Mouse (Mus musculus): ENCODE measurements around the gene Vapb. TPM values are rescaled to one million over a fixed set of nuclear protein-coding genes. Genes with fewer than 3 reads are reported as not detected.

The Vapb gene
- polyA plus RNA-seq, 1 experiment from 2014 or later: 10.2 TPM

GRCm38 (mm10) chr2:173796674-173796963, 59.3 kb downstream of the Vapb start:
- 31% methylated on average over 4 of the region's 4 CpGs for WGBS
- no peak overlapping the region for H3K4me3 ChIP-seq
- H3K9ac ChIP-seq: no peak overlapping the region
- H3K4me2 ChIP-seq (replicated peaks): no peak overlapping the region
- H3K27me3 ChIP-seq: no peaks in the 10 kb centered on the region
- H3K9me3 ChIP-seq: no peaks in the 10 kb centered on the region
- peaks cover 54% of the 10 kb centered on the region for H3K4me1 ChIP-seq
- H3K27ac ChIP-seq: no peak overlapping the region
- no peak for ATAC-seq (ENCODE audit: low FRiP score, low read depth)
- no peaks in the 10 kb centered on the region for H3K36me3 ChIP-seq

GRCm38 (mm10) chr2:173799513-173799912, 62.2 kb downstream of the Vapb start:
- Histone ChIP-seq H3K27ac (no peak overlapping the region), H3K4me2 (replicated peaks) (no peak overlapping the region), H3K27me3 (no peaks in the 10 kb centered on the region), H3K4me3 (no peak overlapping the region), H3K4me1 (peaks cover 50% of the 10 kb centered on the region), H3K9me3 (no peaks in the 10 kb centered on the region), H3K9ac (no peak overlapping the region), H3K36me3 (no peaks in the 10 kb centered on the region)
- no peak for ATAC-seq (ENCODE audit: low FRiP score, low read depth)
- WGBS: 94% methylated on average over 1 of the region's 1 CpGs

GRCm38 (mm10) chr2:173800566-173800965, 63.3 kb downstream of the Vapb start:
- no peak for ATAC-seq (ENCODE audit: low FRiP score, low read depth)
- Histone ChIP-seq H3K9ac (no peak overlapping the region), H3K4me2 (replicated peaks) (no peak overlapping the region), H3K36me3 (no peaks in the 10 kb centered on the region), H3K4me3 (no peak overlapping the region), H3K9me3 (no peaks in the 10 kb centered on the region), H3K4me1 (peaks cover 39% of the 10 kb centered on the region), H3K27ac (no peak overlapping the region; the same call in 1 of the 2 replicates), H3K27me3 (no peaks in the 10 kb centered on the region)
- WGBS: 73% methylated on average over 9 of the region's 9 CpGs

- WGBS: 36% methylated on average over 11 of the region's 11 CpGs
- H3K36me3 ChIP-seq: no peaks in the 10 kb centered on the region
- H3K9me3 ChIP-seq: no peaks in the 10 kb centered on the region
- peak; percentile 85 for ATAC-seq (ENCODE audit: low FRiP score, low read depth)
- H3K9ac ChIP-seq: no peak overlapping the region
- no peaks in the 10 kb centered on the region for H3K27me3 ChIP-seq
- 0 out of 2 replicates have a peak overlapping the region, but pooled peaks have one; percentile 3 for H3K4me2 ChIP-seq (replicated peaks)
- peaks cover 30% of the 10 kb centered on the region for H3K4me1 ChIP-seq
- H3K4me3 ChIP-seq: no peak overlapping the region
- H3K27ac ChIP-seq: peak overlapping the region; percentile 48; the same call in 1 of the 2 replicates
Measured at GRCm38 (mm10) chr2:173801405-173801876, 64.1 kb downstream of the Vapb start.

- Histone ChIP-seq H3K4me2 (replicated peaks) (no peak overlapping the region), H3K36me3 (no peaks in the 10 kb centered on the region), H3K4me3 (no peak overlapping the region), H3K9me3 (no peaks in the 10 kb centered on the region), H3K27ac (no peak overlapping the region), H3K4me1 (peaks cover 25% of the 10 kb centered on the region), H3K27me3 (no peaks in the 10 kb centered on the region), H3K9ac (no peak overlapping the region)
- WGBS: 71% methylated on average over 4 of the region's 4 CpGs
- ATAC-seq (ENCODE audit: low FRiP score, low read depth): no peak
Measured at GRCm38 (mm10) chr2:173802176-173802575, 64.9 kb downstream of the Vapb start.

GRCm38 (mm10) chr2:173802956-173803355, 65.6 kb downstream of the Vapb start:
- Histone ChIP-seq H3K9ac (no peak overlapping the region), H3K4me3 (no peak overlapping the region), H3K4me2 (replicated peaks) (no peak overlapping the region), H3K27me3 (no peaks in the 10 kb centered on the region), H3K4me1 (peaks cover 25% of the 10 kb centered on the region), H3K36me3 (no peaks in the 10 kb centered on the region), H3K27ac (no peak overlapping the region), H3K9me3 (no peaks in the 10 kb centered on the region)
- no peak for ATAC-seq (ENCODE audit: low FRiP score, low read depth)
- WGBS: 78% methylated on average over 3 of the region's 3 CpGs

GRCm38 (mm10) chr2:173803827-173804226, 66.5 kb downstream of the Vapb start:
- Histone ChIP-seq H3K9ac (no peak overlapping the region), H3K27ac (no peak overlapping the region), H3K4me3 (no peak overlapping the region), H3K4me1 (peaks cover 25% of the 10 kb centered on the region), H3K36me3 (no peaks in the 10 kb centered on the region), H3K9me3 (no peaks in the 10 kb centered on the region), H3K4me2 (replicated peaks) (no peak overlapping the region), H3K27me3 (no peaks in the 10 kb centered on the region)
- 91% methylated on average over 11 of the region's 11 CpGs for WGBS
- ATAC-seq (ENCODE audit: low FRiP score, low read depth): no peak

GRCm38 (mm10) chr2:173806621-173807020, 69.3 kb downstream of the Vapb start:
- no peaks in the 10 kb centered on the region for H3K27me3 ChIP-seq
- H3K4me2 ChIP-seq (replicated peaks): no peak overlapping the region
- WGBS: 77% methylated on average over 7 of the region's 7 CpGs
- peaks cover 17% of the 10 kb centered on the region for H3K4me1 ChIP-seq
- H3K36me3 ChIP-seq: no peaks in the 10 kb centered on the region
- no peak overlapping the region for H3K9ac ChIP-seq
- H3K4me3 ChIP-seq: no peak overlapping the region
- no peaks in the 10 kb centered on the region for H3K9me3 ChIP-seq
- no peak overlapping the region for H3K27ac ChIP-seq
- ATAC-seq (ENCODE audit: low FRiP score, low read depth): no peak

- 0 out of 2 replicates have a peak, but pooled peaks cover 4% of the 10 kb centered on the region for H3K4me1 ChIP-seq
- no peaks in the 10 kb centered on the region for H3K36me3 ChIP-seq
- H3K4me2 ChIP-seq (replicated peaks): no peak overlapping the region
- H3K27me3 ChIP-seq: no peaks in the 10 kb centered on the region
- H3K4me3 ChIP-seq: no peak overlapping the region
- no peak overlapping the region for H3K9ac ChIP-seq
- no peak overlapping the region for H3K27ac ChIP-seq
- no peaks in the 10 kb centered on the region for H3K9me3 ChIP-seq
- 70% methylated on average over 7 of the region's 7 CpGs for WGBS
- ATAC-seq (ENCODE audit: low FRiP score, low read depth): no peak
Measured at GRCm38 (mm10) chr2:173808942-173809341, 71.6 kb downstream of the Vapb start.

GRCm38 (mm10) chr2:173810036-173810850, 72.9 kb downstream of the Vapb start:
- peak; percentile 71 for ATAC-seq (ENCODE audit: low FRiP score, low read depth)
- H3K36me3 ChIP-seq: no peaks in the 10 kb centered on the region
- no peaks in the 10 kb centered on the region for H3K27me3 ChIP-seq
- H3K4me3 ChIP-seq: no peak overlapping the region
- no peak overlapping the region for H3K4me2 ChIP-seq (replicated peaks)
- H3K27ac ChIP-seq: no peak overlapping the region; the same call in 1 of the 2 replicates
- WGBS: 70% methylated on average over 15 of the region's 15 CpGs
- H3K9ac ChIP-seq: no peak overlapping the region
- 0 out of 2 replicates have a peak, but pooled peaks cover 4% of the 10 kb centered on the region for H3K4me1 ChIP-seq
- no peaks in the 10 kb centered on the region for H3K9me3 ChIP-seq

- Histone ChIP-seq H3K4me2 (replicated peaks) (no peak overlapping the region), H3K4me3 (no peak overlapping the region), H3K4me1 (0 out of 2 replicates have a peak, but pooled peaks cover 4% of the 10 kb centered on the region), H3K27me3 (no peaks in the 10 kb centered on the region), H3K9ac (no peak overlapping the region), H3K36me3 (no peaks in the 10 kb centered on the region), H3K27ac (no peak overlapping the region; the same call in 1 of the 2 replicates), H3K9me3 (no peaks in the 10 kb centered on the region)
- WGBS: 84% methylated on average over 5 of the region's 5 CpGs
- ATAC-seq (ENCODE audit: low FRiP score, low read depth): no peak
Measured at GRCm38 (mm10) chr2:173810851-173811130, 73.5 kb downstream of the Vapb start.

GRCm38 (mm10) chr2:173811850-173812249, 74.5 kb downstream of the Vapb start:
- Histone ChIP-seq H3K4me2 (replicated peaks) (no peak overlapping the region), H3K9ac (no peak overlapping the region), H3K27me3 (no peaks in the 10 kb centered on the region), H3K36me3 (no peaks in the 10 kb centered on the region), H3K27ac (no peak overlapping the region), H3K4me3 (no peak overlapping the region), H3K4me1 (0 out of 2 replicates have a peak, but pooled peaks cover 4% of the 10 kb centered on the region), H3K9me3 (peaks cover 2% of the 10 kb centered on the region)
- WGBS: 73% methylated on average over 8 of the region's 8 CpGs
- ATAC-seq (ENCODE audit: low FRiP score, low read depth): no peak

- no peak overlapping the region for H3K4me2 ChIP-seq (replicated peaks)
- WGBS: 79% methylated on average over 5 of the region's 5 CpGs
- H3K27ac ChIP-seq: no peak overlapping the region
- 0 out of 2 replicates have a peak, but pooled peaks cover 4% of the 10 kb centered on the region for H3K4me1 ChIP-seq
- H3K9ac ChIP-seq: no peak overlapping the region
- H3K9me3 ChIP-seq: peaks cover 12% of the 10 kb centered on the region
- no peak for ATAC-seq (ENCODE audit: low FRiP score, low read depth)
- no peaks in the 10 kb centered on the region for H3K27me3 ChIP-seq
- no peaks in the 10 kb centered on the region for H3K36me3 ChIP-seq
- no peak overlapping the region for H3K4me3 ChIP-seq
Measured at GRCm38 (mm10) chr2:173813071-173813470, 75.8 kb downstream of the Vapb start.
